Mouse (Mus musculus) testis, adult 2 months (tissue): ENCODE data around the gene Rbm20.

Source experiments
- CTCF ChIP-seq: fragments of 200-500 bp; IDR thresholded peaks from 2 replicates; pipeline ENCODE4 v1.5.1; 2012; ENCODE audit warnings: low read depth, mild to moderate bottlenecking, inconsistent platforms, low read length, moderate library complexity; ENCODE audit not compliant: control insufficient read depth, insufficient read depth, insufficient replicate concordance
- POLR2A ChIP-seq: fragments of 200-500 bp; IDR thresholded peaks from 2 replicates; pipeline ENCODE4 v1.6.1; 2012; ENCODE audit warnings: low read depth, mild to moderate bottlenecking, inconsistent platforms, low read length, moderate library complexity; ENCODE audit not compliant: control insufficient read depth

- TF ChIP-seq CTCF (no peak), POLR2A (no peak)
These were observed 216.6 kb downstream of the Rbm20 start for GRCm38 (mm10) chr19:53893711-53894171.
